8 mouse cellular contexts compared by ENCODE assay signal in the genomic region with DNA sequence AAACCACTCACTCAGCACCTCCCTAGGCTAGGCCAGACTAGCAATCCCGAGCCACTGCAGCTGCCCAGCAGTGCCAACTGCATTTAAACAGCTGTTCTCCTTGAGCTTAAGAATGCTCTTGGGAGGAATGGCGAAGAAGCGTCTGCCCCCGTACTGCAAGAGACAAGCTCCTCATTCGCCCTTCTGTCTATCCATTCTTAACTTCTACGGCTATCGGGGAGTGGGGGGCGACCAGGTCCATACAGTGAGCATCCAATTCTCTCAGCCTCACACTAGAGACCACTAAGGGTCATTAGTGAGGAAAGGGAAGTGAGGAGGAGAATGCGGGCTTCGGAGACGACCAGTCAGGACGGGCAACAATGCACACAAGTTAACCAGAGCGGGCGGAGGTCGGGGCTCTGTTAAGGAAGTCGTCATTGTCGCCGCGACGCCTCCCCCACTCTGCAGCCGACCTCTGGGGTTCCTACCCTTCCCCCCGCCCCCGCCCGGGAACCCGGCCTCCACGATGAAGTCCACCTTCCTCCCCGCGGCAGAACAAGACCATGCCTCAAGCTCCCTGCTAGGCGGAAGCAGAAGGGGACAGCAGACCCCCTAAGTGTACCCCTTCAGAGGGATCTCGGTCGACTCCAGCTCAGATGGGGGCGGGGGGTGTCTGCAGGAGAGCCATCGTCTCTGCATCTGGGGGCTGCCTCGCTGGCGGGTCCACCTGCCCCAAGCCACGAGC. TPM values are rescaled to one million over a fixed set of nuclear protein-coding genes. Genes with fewer than 3 reads are reported as not detected.
A peak's percentile ranks its signal among the peaks of the same experiment; 100 is the strongest.
DNase-seq lines count a peak whose midpoint lies in the region; ATAC-seq and TF ChIP-seq lines count a peak whose summit lies in the region.

Gene Nkiras2, plus strand, starts transcription at position 484 of the 724 bp plus-strand sequence.

- H3K4me2 ChIP-seq in hindbrain, embryonic 13.5 days, result peak within 1 kb of the TSS; percentile 78

- ATAC-seq in hindbrain, embryonic 13.5 days (ENCODE audit: low FRiP score), result peak; percentile 72

- H3K27ac ChIP-seq in bone marrow macrophage, adult 2 months (ENCODE audit: insufficient read depth, low read depth, low read length), result peak within 1 kb of the TSS; percentile 90
- H3K27ac ChIP-seq in hindbrain, embryonic 13.5 days, result peak within 1 kb of the TSS; percentile 97

- no peaks in the 10 kb centered on the region for H3K27me3 ChIP-seq in hindbrain, embryonic 13.5 days

- under 1% methylated on average over 36 of the region's 36 CpGs for WGBS in hindbrain, embryonic 13.5 days

- H3K4me1 ChIP-seq in bone marrow macrophage, adult 2 months (ENCODE audit: control insufficient read depth, insufficient read depth, low read length), result peaks cover 17% of the 10 kb centered on the region; the same call in 1 of the 2 replicates
- H3K4me1 ChIP-seq in hindbrain, embryonic 13.5 days (replicated peaks), result peaks cover 37% of the 10 kb centered on the region

- no peak for TF ChIP-seq CTCF in bone marrow macrophage, adult 2 months (IDR thresholded peaks at IDR 0.05; ENCODE audit: low read depth, low read length)

- peak; percentile 74 for DNase-seq in MEL-GATA-1-ER (ENCODE audit: extremely low read depth, low read depth)
- peak; percentile 72 for DNase-seq in forelimb bud, embryonic 11.5 days (ENCODE audit: low read depth, low spot score)
- peak in 1 of 2 experiments; percentile 38 for DNase-seq in layer of hippocampus, postnatal 36 days
- DNase-seq in lung, postnatal 4 days, result peak; percentile 81 to 85
- DNase-seq in right cerebral cortex, postnatal 14 days, result peak; percentile 66
- DNase-seq in cerebellum, adult 9-10 months, result no peak

- TF ChIP-seq POLR2A in bone marrow macrophage, adult 2 months (IDR thresholded peaks at IDR 0.05; ENCODE audit: borderline replicate concordance, low read depth, low read length), result 0 out of 2 replicates have a peak, but pooled peaks have one; percentile 16

- peak within 1 kb of the TSS; percentile 69 for H3K4me3 ChIP-seq in bone marrow macrophage, adult 2 months (ENCODE audit: insufficient read depth, low read length)
- H3K4me3 ChIP-seq in hindbrain, embryonic 13.5 days, result peak within 1 kb of the TSS; percentile 88

- H3K9me3 ChIP-seq in hindbrain, embryonic 13.5 days, result no peaks in the 10 kb centered on the region

- H3K9ac ChIP-seq in hindbrain, embryonic 13.5 days, result peak within 1 kb of the TSS; percentile 93

- H3K36me3 ChIP-seq in hindbrain, embryonic 13.5 days, result no peaks in the 10 kb centered on the region

RNA-seq across cellular contexts. Expression of gene Nkiras2, which starts in this region (rescaled TPM):
- polyA plus RNA-seq in bone marrow macrophage, adult 2 months (2012; ENCODE audit: insufficient read depth, insufficient read length, missing spikeins), result 46.6 and 52.5 TPM in 2 replicates
- 110 and 115 TPM in 2 replicates for polyA plus RNA-seq in hindbrain, embryonic 13.5 days (2015; fragmentation: Nextera tagmentation; extraction: Ambion mirVana)
- total RNA-seq in layer of hippocampus, postnatal 36 days (2021), result 10 to 100 TPM; 12.5 to 15.1 TPM
